Mouse (Mus musculus) hindbrain, embryonic 13.5 days (tissue): ENCODE results near the gene Fign. TPM values are rescaled to one million over a fixed set of nuclear protein-coding genes. Genes with fewer than 3 reads are reported as not detected.

Experiments used
- ATAC-seq: fragments of 200-750 bp; cut with Nextera tagmentation; 2 replicates; pipeline ENCODE4 v1.8.0; 2017; ENCODE audit warnings: moderate TSS enrichment; ENCODE audit not compliant: low FRiP score
- H3K27ac ChIP-seq: fragments of 300-500 bp; sonication (generic); 2 replicates; pipeline ENCODE4 v1.5.1; 2015; ENCODE audit warnings: inconsistent platforms, mild to moderate bottlenecking, moderate library complexity
- H3K27me3 ChIP-seq: fragments of 300-500 bp; sonication (generic); 2 replicates; pipeline ENCODE4 v1.6.1; 2015; ENCODE audit warnings: mild to moderate bottlenecking, inconsistent platforms
- H3K36me3 ChIP-seq: fragments of 300-500 bp; sonication (generic); 2 replicates; pipeline ENCODE4 v1.6.1; 2015; ENCODE audit warnings: mild to moderate bottlenecking, inconsistent platforms
- H3K4me1 ChIP-seq: fragments of 300-500 bp; sonication (generic); replicated peaks from 2 replicates; pipeline ENCODE4 v1.6.1; 2015; ENCODE audit warnings: inconsistent platforms
- H3K4me2 ChIP-seq: fragments of 300-500 bp; sonication (generic); 2 replicates; pipeline ENCODE4 v1.6.1; 2015; ENCODE audit warnings: inconsistent platforms, mild to moderate bottlenecking, moderate library complexity
- H3K4me3 ChIP-seq: fragments of 300-500 bp; sonication (generic); 2 replicates; pipeline ENCODE4 v1.5.1; 2015; ENCODE audit warnings: mild to moderate bottlenecking, inconsistent platforms
- H3K9ac ChIP-seq: fragments of 300-500 bp; sonication (generic); 2 replicates; pipeline ENCODE4 v1.6.1; 2015; ENCODE audit warnings: mild to moderate bottlenecking, inconsistent platforms
- H3K9me3 ChIP-seq: fragments of 300-500 bp; sonication (generic); 2 replicates; pipeline ENCODE4 v1.6.1; 2016; ENCODE audit warnings: inconsistent platforms
- WGBS: fragments of 180-500 bp; shearing (Covaris S2); methylation state at CpG from one replicate; pipeline ENCODE4 v1.1.7; 2015; 5-methylcytosine and 5-hydroxymethylcytosine counted together
- polyA plus RNA-seq: library from polyadenylated mRNA; unstranded; fragments of >200 nt; fragmentation: Nextera tagmentation; extraction: Ambion mirVana; gene quantifications from 2 replicates; pipeline ENCODE4 v1.2.1, GENCODE M21; 2015

Fign gene
- polyA plus RNA-seq, 1 experiment from 2014 or later: 16.9 TPM

DNA sequence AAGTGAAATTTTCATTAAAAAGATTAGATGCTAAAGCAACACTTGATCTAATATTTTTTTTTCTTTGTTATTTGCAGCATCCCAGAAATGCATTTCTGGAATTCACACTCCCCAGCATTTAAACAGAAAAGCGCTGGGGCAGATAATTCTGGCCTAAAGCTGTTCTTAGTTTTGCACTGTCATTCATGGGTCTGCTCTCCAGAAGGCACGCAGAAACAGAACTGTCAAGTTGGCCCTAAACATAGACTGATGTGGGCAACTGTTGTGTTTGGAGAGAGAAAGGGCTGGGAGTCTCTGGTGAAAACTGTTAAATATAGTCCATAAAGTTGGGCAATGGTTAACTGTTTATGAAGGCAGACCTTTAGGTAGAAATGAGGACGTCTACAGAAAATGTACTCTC lies 62.4 kb downstream of the Fign start:
- Histone ChIP-seq H3K9me3 (no peaks in the 10 kb centered on the region), H3K36me3 (no peaks in the 10 kb centered on the region), H3K27me3 (no peaks in the 10 kb centered on the region), H3K27ac (no peak overlapping the region), H3K4me3 (no peak overlapping the region), H3K4me1 (no peaks in the 10 kb centered on the region), H3K9ac (no peak overlapping the region), H3K4me2 (no peak overlapping the region)
- 61% methylated on average over 3 of the region's 3 CpGs for WGBS
- no peak for ATAC-seq

DNA sequence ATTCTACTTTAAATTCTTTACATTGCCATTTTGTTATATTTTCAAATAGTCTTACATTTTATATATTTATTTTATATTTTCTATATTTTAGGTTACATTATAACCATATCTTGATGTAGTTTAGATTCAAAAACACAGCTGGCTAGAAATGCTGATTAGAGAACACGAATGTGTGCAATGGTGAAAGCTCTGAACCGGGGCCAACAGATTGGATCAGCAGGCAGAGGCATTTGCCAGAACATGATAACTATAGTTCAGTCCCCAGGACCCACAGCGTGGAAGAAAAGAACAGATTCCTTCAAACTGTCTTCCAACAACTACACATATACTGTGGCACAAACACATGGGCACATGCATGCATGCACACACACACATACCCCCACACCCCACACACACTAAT lies 64.0 kb downstream of the Fign start:
- Histone ChIP-seq H3K27me3 (no peaks in the 10 kb centered on the region), H3K36me3 (no peaks in the 10 kb centered on the region), H3K4me3 (no peak overlapping the region), H3K9ac (no peak overlapping the region), H3K4me2 (no peak overlapping the region), H3K9me3 (no peaks in the 10 kb centered on the region), H3K4me1 (no peaks in the 10 kb centered on the region), H3K27ac (no peak overlapping the region)
- 73% methylated on average over 3 of the region's 3 CpGs for WGBS
- no peak for ATAC-seq

DNA sequence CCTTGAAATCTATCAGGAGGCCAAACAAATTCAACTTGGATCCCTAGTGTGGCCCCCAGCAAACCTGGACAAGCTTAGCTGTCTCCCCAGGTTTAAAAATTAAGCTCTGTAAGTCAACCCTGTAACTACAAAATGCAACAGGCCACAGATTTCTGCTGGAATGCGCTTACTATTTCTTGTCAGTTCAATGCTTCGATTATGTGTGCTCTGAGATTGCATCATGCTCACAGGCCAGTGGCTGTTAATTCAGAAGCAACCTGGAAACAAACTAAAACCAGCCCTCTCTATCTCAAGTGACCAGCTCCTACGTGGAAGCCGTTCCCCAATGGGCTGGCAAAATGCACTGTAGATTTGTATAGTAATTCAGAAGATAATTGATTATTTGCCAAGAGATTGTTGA lies 71.9 kb downstream of the Fign start:
- Histone ChIP-seq H3K9me3 (no peaks in the 10 kb centered on the region), H3K9ac (no peak overlapping the region), H3K4me2 (no peak overlapping the region), H3K36me3 (no peaks in the 10 kb centered on the region), H3K27ac (no peak overlapping the region), H3K4me3 (no peak overlapping the region), H3K4me1 (peaks cover 6% of the 10 kb centered on the region; the same call in 1 of the 2 replicates), H3K27me3 (no peaks in the 10 kb centered on the region)
- WGBS: 78% methylated on average over 4 of the region's 4 CpGs
- ATAC-seq: no peak

DNA sequence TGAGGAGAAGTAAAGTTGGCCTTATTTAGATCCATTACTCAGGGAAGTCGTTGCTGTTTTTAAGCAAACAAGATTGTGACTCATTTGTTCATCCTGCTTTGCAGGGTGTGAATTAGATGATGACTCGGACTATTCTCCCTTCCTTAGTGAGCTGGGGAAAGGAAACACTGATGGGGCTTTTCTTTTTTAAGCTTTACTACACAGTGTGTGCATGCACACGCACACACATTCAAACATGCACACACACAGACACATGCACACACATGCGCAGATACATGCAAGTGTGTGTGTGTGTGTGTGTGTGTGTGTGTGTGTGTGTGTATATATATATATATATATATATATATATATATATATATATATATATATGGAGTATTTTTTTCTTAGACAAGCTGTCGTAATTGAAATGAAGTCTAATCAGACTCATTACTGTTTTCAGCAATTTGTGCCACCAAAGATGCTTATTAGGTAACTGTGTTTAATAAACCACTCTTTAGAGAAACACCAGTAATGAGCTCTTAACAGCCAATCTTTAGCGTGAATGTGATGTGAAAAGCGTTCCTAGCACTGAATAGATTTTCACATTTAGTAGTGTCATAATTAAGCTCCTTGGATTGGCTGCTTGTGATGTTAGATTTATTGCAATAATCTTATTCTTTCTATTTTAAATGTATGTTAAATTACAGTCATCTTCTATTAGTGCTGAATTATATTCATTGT lies 103.4 kb downstream of the Fign start:
- Histone ChIP-seq H3K4me1 (peaks cover 2% of the 10 kb centered on the region; the same call in 1 of the 2 replicates), H3K4me2 (no peak overlapping the region), H3K36me3 (no peaks in the 10 kb centered on the region), H3K9me3 (no peaks in the 10 kb centered on the region), H3K9ac (no peak overlapping the region), H3K27ac (no peak overlapping the region), H3K27me3 (no peaks in the 10 kb centered on the region), H3K4me3 (no peak overlapping the region)
- 81% methylated on average over 7 of the region's 7 CpGs for WGBS
- no peak for ATAC-seq

DNA sequence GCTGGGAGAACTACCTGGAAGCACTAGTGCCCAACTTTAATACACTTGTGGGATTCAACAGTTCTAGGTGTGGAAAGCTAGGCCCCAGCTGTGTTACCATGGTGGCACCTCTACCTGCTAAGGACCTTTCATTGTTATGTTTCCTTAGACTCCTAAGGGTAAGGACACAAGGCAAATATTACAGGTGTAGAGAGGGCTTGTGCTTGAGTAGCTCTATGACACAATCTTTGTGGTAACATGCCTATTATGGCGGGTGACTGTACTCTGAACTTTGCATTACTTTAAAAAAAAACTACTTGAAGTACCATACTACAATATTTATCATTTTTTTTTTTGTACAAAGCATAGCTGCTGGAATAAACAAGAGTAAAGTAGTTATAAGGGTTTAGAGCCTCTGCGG lies 112.4 kb downstream of the Fign start:
- 100% methylated on average over 2 of the region's 2 CpGs for WGBS

DNA sequence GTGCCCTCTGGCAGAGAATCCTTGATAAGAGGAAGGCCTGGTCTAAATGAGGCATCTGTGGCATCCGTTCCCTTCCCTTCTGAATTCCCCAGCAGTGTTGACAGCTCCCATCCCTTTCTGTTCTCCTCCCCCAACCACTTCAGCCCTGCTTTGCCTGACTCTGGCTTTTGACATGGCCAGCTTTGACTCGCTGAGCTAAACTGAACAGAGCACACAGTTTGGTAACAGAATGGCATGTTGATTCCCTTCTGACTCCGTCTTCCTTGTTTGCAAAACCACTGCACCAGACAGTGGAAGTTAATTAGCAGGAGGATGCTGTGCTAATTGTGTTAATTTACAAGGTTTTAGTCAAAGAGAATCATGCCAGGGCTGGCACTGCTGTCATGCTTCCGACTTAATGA lies 115.5 kb downstream of the Fign start:
- H3K9ac ChIP-seq: no peak overlapping the region
- H3K4me2 ChIP-seq: no peak overlapping the region
- ATAC-seq: peak; percentile 34; the same call in 1 of the 2 replicates
- peak overlapping the region; percentile 46; the same call in 1 of the 2 replicates for H3K27ac ChIP-seq
- H3K4me3 ChIP-seq: no peak overlapping the region
- peaks cover 23% of the 10 kb centered on the region for H3K4me1 ChIP-seq
- 21% methylated on average over 4 of the region's 4 CpGs for WGBS
- no peaks in the 10 kb centered on the region for H3K9me3 ChIP-seq
- no peaks in the 10 kb centered on the region for H3K27me3 ChIP-seq
- peaks cover 21% of the 10 kb centered on the region for H3K36me3 ChIP-seq

More for the DNA sequence above, 112.4 kb downstream of the Fign start:
- Histone ChIP-seq H3K4me2 (no peak overlapping the region), H3K27me3 (no peaks in the 10 kb centered on the region), H3K9me3 (no peaks in the 10 kb centered on the region), H3K27ac (no peak overlapping the region), H3K9ac (no peak overlapping the region), H3K4me1 (peaks cover 24% of the 10 kb centered on the region), H3K4me3 (no peak overlapping the region), H3K36me3 (peaks cover 3% of the 10 kb centered on the region)
- no peak for ATAC-seq

DNA sequence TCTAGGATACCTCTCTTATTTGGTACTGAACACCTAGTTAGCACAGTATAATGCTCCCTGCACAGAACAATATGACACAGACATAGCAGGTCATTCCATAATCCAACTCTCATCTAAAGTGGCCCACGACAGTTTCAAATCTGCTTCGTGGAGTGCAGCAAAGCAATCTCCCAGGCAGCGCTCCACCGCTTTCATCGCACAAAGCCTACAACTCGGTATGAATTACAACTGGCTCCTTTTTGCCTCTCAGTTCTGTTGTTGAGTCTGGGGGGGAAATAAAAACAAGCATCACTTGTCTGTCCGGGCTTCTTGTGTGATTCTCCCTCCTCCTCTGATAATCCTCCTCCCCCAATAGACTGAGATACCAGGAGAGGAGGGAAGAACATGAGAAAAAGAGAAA lies 116.4 kb downstream of the Fign start:
- Histone ChIP-seq H3K9me3 (no peaks in the 10 kb centered on the region), H3K27me3 (no peaks in the 10 kb centered on the region), H3K27ac (peak overlapping the region; percentile 30), H3K4me3 (no peak overlapping the region), H3K9ac (no peak overlapping the region), H3K4me2 (no peak overlapping the region), H3K4me1 (peaks cover 23% of the 10 kb centered on the region), H3K36me3 (peaks cover 21% of the 10 kb centered on the region)
- ATAC-seq: no peak
- WGBS: 56% methylated on average over 7 of the region's 7 CpGs

DNA sequence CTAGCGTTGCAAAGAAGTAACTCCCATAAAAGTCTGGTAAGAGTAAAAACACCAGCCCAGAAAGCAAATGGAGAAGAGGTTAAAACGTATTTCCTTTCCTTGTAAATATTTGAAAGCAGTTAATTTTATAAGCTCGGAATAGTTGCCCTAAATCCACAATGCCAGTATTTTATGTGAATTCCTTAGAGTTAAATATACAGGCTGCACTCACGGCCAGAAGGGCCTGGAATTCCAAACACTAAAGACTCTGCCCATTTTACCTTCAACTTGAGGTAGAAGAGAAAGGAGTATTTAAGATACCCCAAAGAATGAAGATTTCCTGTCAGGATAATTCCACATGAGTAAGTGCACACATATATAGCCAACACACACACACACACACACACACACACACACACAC lies 128.2 kb downstream of the Fign start:
- Histone ChIP-seq H3K27ac (no peak overlapping the region), H3K4me1 (peaks cover 18% of the 10 kb centered on the region), H3K36me3 (no peaks in the 10 kb centered on the region), H3K9ac (no peak overlapping the region), H3K4me2 (no peak overlapping the region), H3K27me3 (no peaks in the 10 kb centered on the region), H3K9me3 (no peaks in the 10 kb centered on the region), H3K4me3 (no peak overlapping the region)
- 57% methylated on average over 4 of the region's 4 CpGs for WGBS
- no peak for ATAC-seq

DNA sequence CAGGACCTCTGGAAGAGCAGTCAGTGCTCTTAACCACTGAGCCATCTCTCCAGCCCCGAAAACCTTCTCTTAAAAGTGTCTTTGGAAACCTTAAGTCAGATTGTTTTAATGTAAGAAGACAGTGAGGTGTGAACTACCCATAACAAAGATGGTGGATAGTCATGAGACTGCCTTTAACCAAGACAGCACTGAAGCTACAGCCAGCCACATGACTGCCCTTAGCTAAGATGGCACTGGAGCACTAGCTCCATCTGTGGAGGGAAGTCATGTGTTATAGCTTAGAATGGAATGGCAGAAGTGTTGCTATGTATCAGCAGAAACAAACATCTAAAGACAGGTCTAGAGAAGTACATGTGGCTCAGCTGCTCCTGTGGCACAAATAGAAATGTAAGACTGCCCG lies 166.8 kb downstream of the Fign start:
- 100% methylated on average over 2 of the region's 2 CpGs for WGBS
- no peaks in the 10 kb centered on the region for H3K4me1 ChIP-seq
- H3K9ac ChIP-seq: no peak overlapping the region
- H3K27ac ChIP-seq: no peak overlapping the region
- H3K4me3 ChIP-seq: no peak overlapping the region
- no peaks in the 10 kb centered on the region for H3K9me3 ChIP-seq
- no peaks in the 10 kb centered on the region for H3K27me3 ChIP-seq
- no peaks in the 10 kb centered on the region for H3K36me3 ChIP-seq
- H3K4me2 ChIP-seq: no peak overlapping the region
- no peak for ATAC-seq

DNA sequence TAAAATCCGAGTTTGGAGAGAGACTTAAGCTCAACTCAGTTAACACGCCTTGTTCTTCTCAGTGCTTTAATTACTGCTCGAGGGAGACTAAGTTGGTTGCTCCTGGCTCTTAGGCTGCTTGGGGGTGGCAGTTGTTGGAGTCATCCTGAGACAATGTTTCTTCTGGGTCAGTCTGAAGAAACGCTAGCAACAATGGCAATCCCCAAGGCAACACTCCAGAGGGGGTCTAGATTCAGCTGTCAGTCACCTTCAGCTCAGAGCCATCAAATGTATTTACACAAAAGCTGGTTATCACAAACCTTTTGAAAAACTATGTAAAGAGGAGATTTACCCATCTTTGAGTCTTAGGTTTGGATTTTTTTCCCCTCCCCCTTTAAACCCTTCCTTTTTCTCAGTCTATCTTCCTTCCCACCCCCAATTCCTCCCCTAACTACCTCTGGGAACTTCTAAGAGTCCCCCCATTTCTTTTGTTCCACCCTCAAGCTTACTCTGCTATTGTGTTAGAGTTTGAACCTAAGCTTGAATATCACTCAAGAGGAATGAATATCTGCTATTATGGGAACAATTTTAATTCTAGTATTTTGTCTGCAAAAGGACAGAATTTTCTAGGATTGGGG lies 171.2 kb downstream of the Fign start:
- H3K4me2 ChIP-seq: no peak overlapping the region
- no peak overlapping the region for H3K4me3 ChIP-seq
- no peaks in the 10 kb centered on the region for H3K9me3 ChIP-seq
- H3K36me3 ChIP-seq: no peaks in the 10 kb centered on the region
- H3K4me1 ChIP-seq: no peaks in the 10 kb centered on the region
- no peak overlapping the region for H3K9ac ChIP-seq
- no peak for ATAC-seq
- no peak overlapping the region for H3K27ac ChIP-seq
- 5% methylated on average over 4 of the region's 4 CpGs for WGBS
- H3K27me3 ChIP-seq: no peaks in the 10 kb centered on the region

DNA sequence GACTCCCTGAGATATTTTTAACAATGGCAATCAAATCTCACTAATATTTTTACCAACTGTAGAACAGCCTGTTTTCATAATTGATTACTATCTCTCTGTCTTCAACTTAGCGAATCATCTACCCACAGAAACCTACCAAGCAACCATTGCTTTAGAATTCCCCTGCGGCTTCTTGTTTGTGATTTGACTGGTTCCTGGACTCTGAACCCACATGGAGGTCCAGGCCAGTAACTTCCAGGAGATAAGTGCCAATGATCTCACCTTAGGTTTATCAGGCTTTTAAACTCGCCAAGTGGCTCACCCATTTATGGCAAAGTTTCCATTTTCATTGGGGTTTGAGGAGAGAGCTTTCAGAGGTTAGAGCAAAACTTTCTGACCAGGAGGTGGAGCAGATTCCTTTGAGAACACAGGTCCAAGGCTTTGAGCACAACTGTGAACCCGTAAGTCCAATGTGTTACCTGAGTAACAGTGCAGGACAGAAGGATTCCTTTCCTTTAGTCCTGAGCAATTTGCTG lies 172.1 kb downstream of the Fign start:
- WGBS: 81% methylated on average over 4 of the region's 4 CpGs
- Histone ChIP-seq H3K9ac (no peak overlapping the region), H3K27me3 (no peaks in the 10 kb centered on the region), H3K27ac (no peak overlapping the region), H3K36me3 (no peaks in the 10 kb centered on the region), H3K4me2 (no peak overlapping the region), H3K9me3 (no peaks in the 10 kb centered on the region), H3K4me1 (no peaks in the 10 kb centered on the region), H3K4me3 (no peak overlapping the region)
- no peak for ATAC-seq
